18 mouse cellular contexts compared by ENCODE assay signal in the genomic region with DNA sequence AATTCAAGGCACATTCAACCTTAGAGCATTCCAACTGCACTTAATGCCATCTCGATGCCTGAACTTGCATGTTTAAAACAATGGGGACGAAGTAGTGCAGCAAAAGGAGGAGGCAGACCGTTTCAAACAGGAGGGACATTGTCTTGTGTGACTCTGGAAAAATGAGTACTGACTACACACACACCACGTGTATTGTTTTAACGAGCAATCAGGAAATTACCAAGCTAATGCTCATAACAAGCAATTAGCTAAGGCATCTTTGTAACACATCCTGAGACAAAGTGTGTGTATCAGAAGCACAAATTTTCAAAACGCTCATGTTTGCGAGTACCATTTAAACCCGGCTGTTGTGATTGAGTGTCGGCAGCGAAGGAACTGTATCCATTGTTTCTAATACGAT.
"Had no signal": no experiment of that assay in that cellular context is flagged by ENCODE, and none has a peak within 500 bp of the region (broad histone marks: within the 10 kb centered on the region; RNA-seq: fewer than 3 reads in every experiment).

No protein-coding gene starts in this region.

- H3K4me1 ChIP-seq: liver, embryonic 13.5 days; liver, embryonic 15.5 days; megakaryocyte, embryonic 14.5 days; neural tube, embryonic 12.5 days had no signal

- H3K4me3 ChIP-seq: liver, embryonic 13.5 days; liver, embryonic 15.5 days; lung, embryonic 15.5 days; megakaryocyte, embryonic 14.5 days; midbrain, embryonic 13.5 days; midbrain, embryonic 15.5 days; neural tube, embryonic 12.5 days had no signal

- H3K27ac ChIP-seq: liver, embryonic 13.5 days; liver, embryonic 15.5 days; macrophage; midbrain, embryonic 13.5 days; midbrain, embryonic 15.5 days; neural tube, embryonic 12.5 days had no signal

- H3K4me2 ChIP-seq: liver, embryonic 13.5 days; liver, embryonic 15.5 days; lung, embryonic 15.5 days; midbrain, embryonic 13.5 days; midbrain, embryonic 15.5 days; neural tube, embryonic 12.5 days had no signal

- H3K9ac ChIP-seq: liver, embryonic 13.5 days; liver, embryonic 15.5 days; liver, postnatal 0 days; lung, embryonic 15.5 days; midbrain, embryonic 13.5 days; midbrain, embryonic 15.5 days; neural tube, embryonic 12.5 days had no signal

- H3K9me3 ChIP-seq: liver, embryonic 13.5 days; liver, embryonic 15.5 days; lung, embryonic 15.5 days; megakaryocyte, embryonic 14.5 days; midbrain, embryonic 13.5 days; midbrain, embryonic 15.5 days; neural tube, embryonic 12.5 days had no signal

- H3K27me3 ChIP-seq: liver, embryonic 13.5 days; liver, embryonic 15.5 days; lung, embryonic 15.5 days; megakaryocyte, embryonic 14.5 days; midbrain, embryonic 13.5 days; midbrain, embryonic 15.5 days; neural tube, embryonic 12.5 days had no signal

- DNase-seq: liver, embryonic 13.5 days; liver, postnatal 0 days; lung, adult 2 months; lung, postnatal 14 days; lung, postnatal 36 days; right cerebral cortex, postnatal 14 days; spleen, adult 18-20 months; thymus, adult 18-20 months; thymus, postnatal 14 days; thymus, postnatal 36 days had no signal

- ATAC-seq: liver, postnatal 0 days; lung, postnatal 0 days had no signal

- H3K36me3 ChIP-seq: liver, embryonic 13.5 days; liver, embryonic 15.5 days; lung, embryonic 15.5 days; midbrain, embryonic 13.5 days; midbrain, embryonic 15.5 days; neural tube, embryonic 12.5 days had no signal
